Mouse (Mus musculus): ENCODE results near the gene Rnf41. TPM values are rescaled to one million over a fixed set of nuclear protein-coding genes. Genes with fewer than 3 reads are reported as not detected.

Gene Rnf41
- total and polyA plus RNA-seq, 3 experiments, result 27.4 to 28.1 TPM; not detected in 1

GRCm38 (mm10) chr10:128490912-128491311 lies 79.5 kb downstream of the Rnf41 start:
- H3K9me3 ChIP-seq (replicated peaks; ENCODE audit: insufficient read depth, low read length), result no peaks in the 10 kb centered on the region
- H3K27me3 ChIP-seq (ENCODE audit: control insufficient read depth in 1 of 2, insufficient read depth in 2 of 2, low read length in 2 of 2), result no peaks in the 10 kb centered on the region
- H3K4me1 ChIP-seq (ENCODE audit: control insufficient read depth in 1 of 2, insufficient read depth in 2 of 2, low read length in 2 of 2), result peaks cover 6 to 17% of the 10 kb centered on the region in 2 experiments
- no peak for TF ChIP-seq USF2 (IDR thresholded peaks at IDR 0.05; ENCODE audit: borderline replicate concordance in 1 of 2, insufficient read depth in 1 of 2, low read depth in 1 of 2, low read length in 2 of 2)
- no peak for TF ChIP-seq CTCF (IDR thresholded peaks at IDR 0.05 in 2 of 3, conservative IDR thresholded peaks at IDR 0.05 in 1 of 3; ENCODE audit: control insufficient read depth in 1 of 3, insufficient read depth in 1 of 3, low read depth in 2 of 3, low read length in 3 of 3, poor library complexity in 1 of 3, severe bottlenecking in 1 of 3)
- TF ChIP-seq ZNF384 (IDR thresholded peaks at IDR 0.05; ENCODE audit: low read depth, low read length), result no peak
- TF ChIP-seq NELFE (IDR thresholded peaks at IDR 0.05; ENCODE audit: low read depth, low read length), result no peak
- TF ChIP-seq GATA1 (IDR thresholded peaks at IDR 0.05; ENCODE audit: low read depth, low read length), result no peak
- TF ChIP-seq ELF1 (IDR thresholded peaks at IDR 0.05; ENCODE audit: low read depth, low read length), result no peak
- no peak for TF ChIP-seq RAD21 (IDR thresholded peaks at IDR 0.05; ENCODE audit: low read depth, low read length)
- no peak for TF ChIP-seq SMC3 (IDR thresholded peaks at IDR 0.05; ENCODE audit: low read depth, low read length)
- TF ChIP-seq ZC3H11A (IDR thresholded peaks at IDR 0.05; ENCODE audit: low read depth, low read length), result no peak
- no peak for TF ChIP-seq MAZ (IDR thresholded peaks at IDR 0.05; ENCODE audit: low read depth, low read length)
- TF ChIP-seq POLR2AphosphoS2 (IDR thresholded peaks at IDR 0.05; ENCODE audit: low read length), result no peak
- TF ChIP-seq BHLHE40 (IDR thresholded peaks at IDR 0.05; ENCODE audit: borderline replicate concordance, low read depth, low read length), result no peak
- no peak for TF ChIP-seq KAT2A (conservative IDR thresholded peaks at IDR 0.05; ENCODE audit: low read depth, low read length)
- no peak for TF ChIP-seq NRF1 (IDR thresholded peaks at IDR 0.05; ENCODE audit: insufficient read depth, low read depth, low read length, poor library complexity, severe bottlenecking)
- TF ChIP-seq POLR2A (IDR thresholded peaks at IDR 0.05; ENCODE audit: control insufficient read depth in 1 of 2, insufficient read depth in 1 of 2, low read depth in 1 of 2, low read length in 2 of 2, poor library complexity in 1 of 2), result no peak
- no peak overlapping the region for H3K9ac ChIP-seq (ENCODE audit: control insufficient read depth, low read depth, low read length, poor library complexity, severe bottlenecking)
- H3K36me3 ChIP-seq (ENCODE audit: control insufficient read depth in 1 of 2, insufficient read depth in 2 of 2, low read length in 2 of 2), result peaks cover 10 to 14% of the 10 kb centered on the region in 2 experiments
- no peak overlapping the region for H3K27ac ChIP-seq (ENCODE audit: control insufficient read depth, low read depth, low read length)
- peaks cover 36% of the 10 kb centered on the region for H3K79me2 ChIP-seq (ENCODE audit: control insufficient read depth, insufficient read depth, low read length, poor library complexity)
- no peak for DNase-seq (ENCODE audit: low read depth, low spot score)
- H3K4me3 ChIP-seq (ENCODE audit: control insufficient read depth in 1 of 2, insufficient read depth in 1 of 2, low read depth in 2 of 2, low read length in 2 of 2), result no peak overlapping the region

Other genes with a start within 250 kb of the Rnf41 start
- gene Rbms2, start 231.4 kb upstream of the Rnf41 start, total RNA-seq (2012; rRNA removed), result 5.1 and 5.8 TPM in 2 replicates
- 10 to 100 TPM in 1 of 2 experiments, not detected in 1; 23.5 TPM for gene Rbms2, start 231.4 kb upstream of the Rnf41 start, polyA plus RNA-seq (2012; ENCODE audit: insufficient read depth in 1 of 2, insufficient read length in 2 of 2, low read depth in 1 of 2, low replicate concordance in 2 of 2, missing spikeins in 1 of 2)
- gene Gls2, start 217.2 kb upstream of the Rnf41 start, total RNA-seq (2012; rRNA removed), result 11.8 and 15.6 TPM in 2 replicates
- 10 to 100 TPM in 1 of 2 experiments, not detected in 1; 17.8 TPM for gene Gls2, start 217.2 kb upstream of the Rnf41 start, polyA plus RNA-seq (2012; ENCODE audit: insufficient read depth in 1 of 2, insufficient read length in 2 of 2, low read depth in 1 of 2, low replicate concordance in 2 of 2, missing spikeins in 1 of 2)
- gene Spryd4, start 199.8 kb upstream of the Rnf41 start, total RNA-seq (2012; rRNA removed), result 13.8 and 17.2 TPM in 2 replicates
- gene Spryd4, start 199.8 kb upstream of the Rnf41 start, polyA plus RNA-seq (2012; ENCODE audit: insufficient read depth in 1 of 2, insufficient read length in 2 of 2, low read depth in 1 of 2, low replicate concordance in 2 of 2, missing spikeins in 1 of 2), result 10 to 100 TPM in 1 of 2 experiments, not detected in 1; 19.6 TPM
- not detected in 2 replicates for gene Mip, start 185.8 kb upstream of the Rnf41 start, total RNA-seq (2012; rRNA removed)
- under 1 TPM in 1 of 2 experiments, not detected in 1; 0.04 TPM for gene Mip, start 185.8 kb upstream of the Rnf41 start, polyA plus RNA-seq (2012; ENCODE audit: insufficient read depth in 1 of 2, insufficient read length in 2 of 2, low read depth in 1 of 2, low replicate concordance in 2 of 2, missing spikeins in 1 of 2)
- 49.3 and 50.2 TPM in 2 replicates for gene Timeless, start 179.6 kb upstream of the Rnf41 start, total RNA-seq (2012; rRNA removed)
- 100 to 1,000 TPM in 1 of 2 experiments, 10 to 100 TPM in 1; 89.8 to 627 TPM for gene Timeless, start 179.6 kb upstream of the Rnf41 start, polyA plus RNA-seq (2012; ENCODE audit: insufficient read depth in 1 of 2, insufficient read length in 2 of 2, low read depth in 1 of 2, low replicate concordance in 2 of 2, missing spikeins in 1 of 2)
- gene Apon, start 157.6 kb upstream of the Rnf41 start, total RNA-seq (2012; rRNA removed), result 0.27 and 0.46 TPM in 2 replicates
- gene Apon, start 157.6 kb upstream of the Rnf41 start, polyA plus RNA-seq (2012; ENCODE audit: insufficient read depth in 1 of 2, insufficient read length in 2 of 2, low read depth in 1 of 2, low replicate concordance in 2 of 2, missing spikeins in 1 of 2), result under 1 TPM in 1 of 2 experiments, not detected in 1; 0.46 TPM
- gene Apof, start 143.0 kb upstream of the Rnf41 start, total RNA-seq (2012; rRNA removed), result not detected in 2 replicates
- not detected for gene Apof, start 143.0 kb upstream of the Rnf41 start, polyA plus RNA-seq (2012; ENCODE audit: insufficient read depth in 1 of 2, insufficient read length in 2 of 2, low read depth in 1 of 2, low replicate concordance in 2 of 2, missing spikeins in 1 of 2)
- gene Stat2, start 141.1 kb upstream of the Rnf41 start, total RNA-seq (2012; rRNA removed), result 3.4 and 3.6 TPM in 2 replicates
- 1 to 10 TPM in 1 of 2 experiments, not detected in 1; 6.6 TPM for gene Stat2, start 141.1 kb upstream of the Rnf41 start, polyA plus RNA-seq (2012; ENCODE audit: insufficient read depth in 1 of 2, insufficient read length in 2 of 2, low read depth in 1 of 2, low replicate concordance in 2 of 2, missing spikeins in 1 of 2)
- 0.12 and 0.20 TPM in 2 replicates for gene Il23a, start 112.9 kb upstream of the Rnf41 start, total RNA-seq (2012; rRNA removed)
- under 1 TPM in 1 of 2 experiments, not detected in 1; 0.29 TPM for gene Il23a, start 112.9 kb upstream of the Rnf41 start, polyA plus RNA-seq (2012; ENCODE audit: insufficient read depth in 1 of 2, insufficient read length in 2 of 2, low read depth in 1 of 2, low replicate concordance in 2 of 2, missing spikeins in 1 of 2)
- 6.8 and 7.9 TPM in 2 replicates for gene Pan2, start 108.3 kb upstream of the Rnf41 start, total RNA-seq (2012; rRNA removed)
- 10 to 100 TPM in 1 of 2 experiments, not detected in 1; 28.6 TPM for gene Pan2, start 108.3 kb upstream of the Rnf41 start, polyA plus RNA-seq (2012; ENCODE audit: insufficient read depth in 1 of 2, insufficient read length in 2 of 2, low read depth in 1 of 2, low replicate concordance in 2 of 2, missing spikeins in 1 of 2)
- gene Cnpy2, start 89.2 kb upstream of the Rnf41 start, total RNA-seq (2012; rRNA removed), result 92.4 and 98.1 TPM in 2 replicates
- gene Cnpy2, start 89.2 kb upstream of the Rnf41 start, polyA plus RNA-seq (2012; ENCODE audit: insufficient read depth in 1 of 2, insufficient read length in 2 of 2, low read depth in 1 of 2, low replicate concordance in 2 of 2, missing spikeins in 1 of 2), result 100 to 1,000 TPM in 1 of 2 experiments, not detected in 1; 107 TPM
- 161 and 187 TPM in 2 replicates for gene Cs, start 73.9 kb upstream of the Rnf41 start, total RNA-seq (2012; rRNA removed)
- gene Cs, start 73.9 kb upstream of the Rnf41 start, polyA plus RNA-seq (2012; ENCODE audit: insufficient read depth in 1 of 2, insufficient read length in 2 of 2, low read depth in 1 of 2, low replicate concordance in 2 of 2, missing spikeins in 1 of 2), result 100 to 1,000 TPM; 133 to 256 TPM
- 6.8 and 7.7 TPM in 2 replicates for gene Coq10a, start 42.7 kb upstream of the Rnf41 start, total RNA-seq (2012; rRNA removed)
- gene Coq10a, start 42.7 kb upstream of the Rnf41 start, polyA plus RNA-seq (2012; ENCODE audit: insufficient read depth in 1 of 2, insufficient read length in 2 of 2, low read depth in 1 of 2, low replicate concordance in 2 of 2, missing spikeins in 1 of 2), result 10 to 100 TPM in 1 of 2 experiments, not detected in 1; 14.1 TPM
- 9.5 and 10.0 TPM in 2 replicates for gene Ankrd52, start 34.5 kb upstream of the Rnf41 start, total RNA-seq (2012; rRNA removed)
- 10 to 100 TPM in 1 of 2 experiments, not detected in 1; 39.9 TPM for gene Ankrd52, start 34.5 kb upstream of the Rnf41 start, polyA plus RNA-seq (2012; ENCODE audit: insufficient read depth in 1 of 2, insufficient read length in 2 of 2, low read depth in 1 of 2, low replicate concordance in 2 of 2, missing spikeins in 1 of 2)
- not detected in 2 replicates for gene Slc39a5, start 10.4 kb upstream of the Rnf41 start, total RNA-seq (2012; rRNA removed)
- not detected for gene Slc39a5, start 10.4 kb upstream of the Rnf41 start, polyA plus RNA-seq (2012; ENCODE audit: insufficient read depth in 1 of 2, insufficient read length in 2 of 2, low read depth in 1 of 2, low replicate concordance in 2 of 2, missing spikeins in 1 of 2)
- 33.7 and 39.9 TPM in 2 replicates for gene Nabp2, start 165 bp upstream of the Rnf41 start, total RNA-seq (2012; rRNA removed)
- gene Nabp2, start 165 bp upstream of the Rnf41 start, polyA plus RNA-seq (2012; ENCODE audit: insufficient read depth in 1 of 2, insufficient read length in 2 of 2, low read depth in 1 of 2, low replicate concordance in 2 of 2, missing spikeins in 1 of 2), result 100 to 1,000 TPM; 166 to 249 TPM
- 22.3 and 24.8 TPM in 2 replicates for gene Smarcc2, start 47.6 kb downstream of the Rnf41 start, total RNA-seq (2012; rRNA removed)
- gene Smarcc2, start 47.6 kb downstream of the Rnf41 start, polyA plus RNA-seq (2012; ENCODE audit: insufficient read depth in 1 of 2, insufficient read length in 2 of 2, low read depth in 1 of 2, low replicate concordance in 2 of 2, missing spikeins in 1 of 2), result 100 to 1,000 TPM in 1 of 2 experiments, 10 to 100 TPM in 1; 68.8 to 226 TPM
- 560 and 589 TPM in 2 replicates for gene Myl6, start 82.5 kb downstream of the Rnf41 start, total RNA-seq (2012; rRNA removed)
- gene Myl6, start 82.5 kb downstream of the Rnf41 start, polyA plus RNA-seq (2012; ENCODE audit: insufficient read depth in 1 of 2, insufficient read length in 2 of 2, low read depth in 1 of 2, low replicate concordance in 2 of 2, missing spikeins in 1 of 2), result 100 to 1,000 TPM in 1 of 2 experiments, not detected in 1; 399 TPM
- gene Myl6b, start 87.0 kb downstream of the Rnf41 start, total RNA-seq (2012; rRNA removed), result 1.8 and 2.6 TPM in 2 replicates
- 10 to 100 TPM in 1 of 2 experiments, not detected in 1; 18.8 TPM for gene Myl6b, start 87.0 kb downstream of the Rnf41 start, polyA plus RNA-seq (2012; ENCODE audit: insufficient read depth in 1 of 2, insufficient read length in 2 of 2, low read depth in 1 of 2, low replicate concordance in 2 of 2, missing spikeins in 1 of 2)
- gene Esyt1, start 114.2 kb downstream of the Rnf41 start, total RNA-seq (2012; rRNA removed), result 35.1 and 35.9 TPM in 2 replicates
- 10 to 100 TPM; 53.4 to 57.0 TPM for gene Esyt1, start 114.2 kb downstream of the Rnf41 start, polyA plus RNA-seq (2012; ENCODE audit: insufficient read depth in 1 of 2, insufficient read length in 2 of 2, low read depth in 1 of 2, low replicate concordance in 2 of 2, missing spikeins in 1 of 2)
- gene Zc3h10, start 136.1 kb downstream of the Rnf41 start, total RNA-seq (2012; rRNA removed), result 14.2 and 14.6 TPM in 2 replicates
- 10 to 100 TPM in 1 of 2 experiments, not detected in 1; 17.3 TPM for gene Zc3h10, start 136.1 kb downstream of the Rnf41 start, polyA plus RNA-seq (2012; ENCODE audit: insufficient read depth in 1 of 2, insufficient read length in 2 of 2, low read depth in 1 of 2, low replicate concordance in 2 of 2, missing spikeins in 1 of 2)
- gene Rpl41, start 137.6 kb downstream of the Rnf41 start, total RNA-seq (2012; rRNA removed), result 6,649 and 6,931 TPM in 2 replicates
- over 10,000 TPM in 1 of 2 experiments, 100 to 1,000 TPM in 1; 274 to 10,905 TPM for gene Rpl41, start 137.6 kb downstream of the Rnf41 start, polyA plus RNA-seq (2012; ENCODE audit: insufficient read depth in 1 of 2, insufficient read length in 2 of 2, low read depth in 1 of 2, low replicate concordance in 2 of 2, missing spikeins in 1 of 2)
- 232 and 235 TPM in 2 replicates for gene Pa2g4, start 154.3 kb downstream of the Rnf41 start, total RNA-seq (2012; rRNA removed)
- 100 to 1,000 TPM; 298 to 663 TPM for gene Pa2g4, start 154.3 kb downstream of the Rnf41 start, polyA plus RNA-seq (2012; ENCODE audit: insufficient read depth in 1 of 2, insufficient read length in 2 of 2, low read depth in 1 of 2, low replicate concordance in 2 of 2, missing spikeins in 1 of 2)
- gene Erbb3, start 178.0 kb downstream of the Rnf41 start, total RNA-seq (2012; rRNA removed), result 0.39 and 0.42 TPM in 2 replicates
- gene Erbb3, start 178.0 kb downstream of the Rnf41 start, polyA plus RNA-seq (2012; ENCODE audit: insufficient read depth in 1 of 2, insufficient read length in 2 of 2, low read depth in 1 of 2, low replicate concordance in 2 of 2, missing spikeins in 1 of 2), result under 1 TPM in 1 of 2 experiments, not detected in 1; 0.29 TPM
- 2,338 and 2,523 TPM in 2 replicates for gene Rps26, start 215.1 kb downstream of the Rnf41 start, total RNA-seq (2012; rRNA removed)
- 1,000 to 10,000 TPM in 1 of 2 experiments, not detected in 1; 2,530 TPM for gene Rps26, start 215.1 kb downstream of the Rnf41 start, polyA plus RNA-seq (2012; ENCODE audit: insufficient read depth in 1 of 2, insufficient read length in 2 of 2, low read depth in 1 of 2, low replicate concordance in 2 of 2, missing spikeins in 1 of 2)
- not detected in 2 replicates for gene Ikzf4, start 234.3 kb downstream of the Rnf41 start, total RNA-seq (2012; rRNA removed)
- under 1 TPM in 1 of 2 experiments, not detected in 1; 0.03 TPM for gene Ikzf4, start 234.3 kb downstream of the Rnf41 start, polyA plus RNA-seq (2012; ENCODE audit: insufficient read depth in 1 of 2, insufficient read length in 2 of 2, low read depth in 1 of 2, low replicate concordance in 2 of 2, missing spikeins in 1 of 2)

All from MEL (cell line).